Mouse (Mus musculus) brain, embryonic 14.5 days (tissue): ENCODE measurements at regions not wholly inside any gene's neighbourhood (a gene's known extent, or its start where the extent isn't known, plus 50 kb on each side); places are given as distances from the start of the nearest gene placed in this dataset.

ENCODE experiments used
- CTCF ChIP-seq: fragments of 200-500 bp; IDR thresholded peaks from 2 replicates; pipeline ENCODE4 v1.5.1; 2012; ENCODE audit warnings: inconsistent platforms, mild to moderate bottlenecking, moderate library complexity, borderline replicate concordance; ENCODE audit not compliant: insufficient read depth, insufficient read length; ENCODE audit errors: extremely low read depth
- POLR2A ChIP-seq: fragments of 200-500 bp; IDR thresholded peaks from 2 replicates; pipeline ENCODE4 v1.6.1; 2012; ENCODE audit warnings: mild to moderate bottlenecking, inconsistent platforms, borderline replicate concordance; ENCODE audit not compliant: poor library complexity, insufficient read depth, insufficient read length, severe bottlenecking; ENCODE audit errors: extremely low read depth

DNA sequence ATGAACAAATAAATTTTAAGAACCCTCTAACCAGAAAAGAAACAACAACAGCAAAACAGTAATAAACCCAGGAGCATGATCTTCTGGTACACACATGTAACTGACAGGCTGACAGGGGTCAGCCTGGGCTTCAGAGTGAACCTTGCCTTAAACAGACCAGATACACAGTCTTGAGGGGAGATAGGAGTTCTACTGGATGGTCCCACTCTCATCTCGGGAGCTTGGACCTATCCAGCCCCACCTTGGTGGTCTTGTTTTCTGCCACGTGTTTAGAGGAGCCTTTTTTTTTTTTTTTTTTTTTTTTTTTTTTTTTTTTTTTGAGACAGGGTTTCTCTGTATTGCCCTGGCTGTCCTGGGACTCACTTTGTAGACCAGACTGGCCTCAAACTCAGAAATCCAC is 54.9 kb upstream of the Cux1 start:
- TF ChIP-seq POLR2A (no peak), CTCF (no peak)
